Mouse (Mus musculus) cortical plate, adult 2 months (tissue): ENCODE results near the gene Tpgs1. TPM values are rescaled to one million over a fixed set of nuclear protein-coding genes. Genes with fewer than 3 reads are reported as not detected.

Experiments used
- H3K27ac ChIP-seq: fragments of 200-500 bp; 2 replicates; pipeline ENCODE4 v1.5.1; 2012; ENCODE audit warnings: low read length, control low read depth, inconsistent platforms; ENCODE audit not compliant: insufficient read depth
- H3K4me1 ChIP-seq: fragments of 200-500 bp; 2 replicates; pipeline ENCODE4 v1.6.1; 2011; ENCODE audit warnings: low read length; ENCODE audit not compliant: control insufficient read depth, insufficient read depth
- H3K4me3 ChIP-seq: fragments of 200-500 bp; 2 replicates; pipeline ENCODE4 v1.5.1; 2011; ENCODE audit warnings: mild to moderate bottlenecking, low read length, control low read depth; ENCODE audit not compliant: insufficient read depth
- CTCF ChIP-seq: fragments of 200-500 bp; IDR thresholded peaks from 2 replicates; pipeline ENCODE4 v1.5.1; 2011; ENCODE audit warnings: mild to moderate bottlenecking, control low read depth, low read length; ENCODE audit not compliant: insufficient read depth; ENCODE audit errors: extremely low read depth
- POLR2A ChIP-seq: fragments of 200-500 bp; IDR thresholded peaks from 2 replicates; pipeline ENCODE4 v1.6.1; 2011; ENCODE audit warnings: mild to moderate bottlenecking, low read length, control low read depth; ENCODE audit not compliant: insufficient read depth; ENCODE audit errors: extremely low read depth
- polyA plus RNA-seq: library from polyadenylated mRNA; depleted of rRNA; stranded (reverse); fragments of >200 nt; gene quantifications from 2 replicates; pipeline ENCODE4 v1.2.3, GENCODE M21; 2012; rRNA removed

Tpgs1 gene
- 87.5 and 88.2 TPM in 2 replicates for polyA plus RNA-seq

DNA sequence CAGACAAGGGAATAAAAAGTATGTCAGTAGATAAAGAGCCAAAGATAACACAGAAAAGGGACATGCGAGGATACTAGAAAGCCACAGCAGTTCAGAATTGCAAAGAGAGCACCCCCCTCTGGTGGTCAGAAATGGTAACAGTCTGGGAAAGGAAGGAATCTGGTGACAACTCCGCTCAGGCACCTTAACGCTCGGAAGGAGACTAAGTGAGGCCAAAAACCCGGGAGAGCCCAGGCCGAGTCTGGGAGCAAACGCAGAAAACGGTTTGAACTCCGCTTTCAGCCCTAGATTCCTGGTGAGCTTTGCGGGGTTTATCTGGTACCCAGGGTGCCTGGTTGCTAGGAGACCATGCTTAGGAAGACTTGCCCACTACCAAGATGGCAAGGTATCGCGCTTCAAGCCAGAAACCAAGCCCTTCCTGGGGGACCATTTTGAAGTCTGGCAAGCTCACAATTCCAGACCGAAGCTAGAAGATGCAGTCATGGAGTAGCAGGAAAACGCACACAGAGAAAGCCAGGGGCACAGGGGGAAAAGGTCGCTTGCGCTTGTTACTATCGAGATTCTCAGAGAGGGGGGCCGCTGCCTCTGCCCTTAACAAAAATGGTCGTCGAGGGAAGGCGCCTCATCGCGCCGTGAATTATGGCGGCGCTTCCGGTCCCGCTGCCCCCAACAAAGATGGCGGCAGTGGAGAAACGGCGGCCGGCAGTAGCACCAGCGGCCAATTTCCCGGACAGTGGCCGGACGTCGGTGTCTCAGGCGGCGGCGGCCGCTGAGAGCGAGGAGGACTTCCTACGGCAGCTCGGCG lies at the start of gene Tpgs1:
Tpgs1 (plus strand) TSS at position 599 of the 805 bp plus-strand sequence.
- Histone ChIP-seq H3K4me3 (peak within 1 kb of the TSS; percentile 45), H3K27ac (peak within 1 kb of the TSS; percentile 87), H3K4me1 (peaks cover 8% of the 10 kb centered on the region)
- TF ChIP-seq CTCF (peak; percentile 85), POLR2A (0 out of 2 replicates have a peak, but pooled peaks have one; percentile 41)

DNA sequence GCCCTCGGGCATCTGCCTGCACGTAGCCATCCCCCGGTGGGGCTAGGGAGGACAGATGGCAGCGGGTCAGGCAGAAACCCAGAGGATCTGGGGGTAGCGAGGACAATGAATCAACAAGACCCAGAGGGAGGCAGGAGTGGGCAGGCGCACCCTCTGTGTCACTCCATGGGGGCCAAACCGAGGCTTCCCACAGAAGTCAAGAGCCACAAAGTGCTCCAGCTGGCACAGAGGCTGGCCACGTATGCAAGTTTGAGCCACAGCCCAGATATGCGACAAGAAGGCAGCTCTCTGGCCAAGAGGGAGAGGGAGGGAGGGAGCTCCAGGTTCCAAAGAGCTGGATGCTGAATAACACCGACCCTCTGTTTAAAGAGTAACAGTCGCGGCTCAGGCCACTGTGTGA lies 45.2 kb upstream of the Tpgs1 start:
- no peak overlapping the region for H3K4me3 ChIP-seq
- TF ChIP-seq POLR2A (no peak), CTCF (no peak)
- H3K4me1 ChIP-seq = no peaks in the 10 kb centered on the region
- no peak overlapping the region for H3K27ac ChIP-seq

DNA sequence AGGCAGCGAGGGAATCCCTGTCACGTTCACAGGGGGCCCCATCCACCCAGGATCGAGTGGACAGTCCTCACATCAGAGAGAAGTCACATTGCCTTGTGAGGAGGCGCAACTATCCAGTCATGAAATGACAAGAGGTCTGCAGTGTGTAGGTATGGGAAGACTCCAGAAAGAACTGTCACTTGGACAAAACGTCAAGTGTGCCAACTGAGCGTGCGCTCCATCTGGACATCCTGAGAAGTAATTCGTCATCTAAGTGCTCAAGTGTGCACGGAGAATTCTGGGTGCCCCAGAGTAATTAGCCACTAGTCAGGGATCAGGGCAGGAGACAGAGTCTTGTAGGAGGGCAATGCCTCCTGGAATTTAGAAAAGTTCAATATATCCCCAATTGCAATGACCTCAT lies 43.8 kb upstream of the Tpgs1 start:
- Histone ChIP-seq H3K27ac (no peak overlapping the region), H3K4me1 (no peaks in the 10 kb centered on the region), H3K4me3 (no peak overlapping the region)
- TF ChIP-seq CTCF (no peak), POLR2A (no peak)

DNA sequence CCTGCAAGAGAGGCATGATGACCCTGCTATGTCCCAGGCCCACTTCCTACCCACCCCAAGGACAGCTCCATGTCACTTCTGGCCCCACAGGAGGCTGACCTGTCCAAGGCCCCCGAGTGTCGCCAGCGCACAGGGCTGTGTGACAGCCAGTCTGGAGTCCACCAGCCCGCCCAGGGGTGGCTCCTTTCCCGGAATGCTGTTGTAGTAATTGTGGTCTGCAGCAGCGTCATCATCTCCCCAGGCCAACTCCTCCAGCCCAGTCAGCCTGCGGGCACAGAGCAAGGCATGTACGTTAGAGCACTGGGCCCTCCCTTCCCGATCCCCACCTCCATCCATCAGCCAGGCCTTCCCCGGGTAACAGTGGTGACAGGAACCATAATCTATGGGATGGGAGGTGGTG lies 43.0 kb upstream of the Tpgs1 start:
- Histone ChIP-seq H3K27ac (no peak overlapping the region), H3K4me3 (no peak overlapping the region), H3K4me1 (no peaks in the 10 kb centered on the region)
- no peak for TF ChIP-seq POLR2A
- no peak for TF ChIP-seq CTCF

DNA sequence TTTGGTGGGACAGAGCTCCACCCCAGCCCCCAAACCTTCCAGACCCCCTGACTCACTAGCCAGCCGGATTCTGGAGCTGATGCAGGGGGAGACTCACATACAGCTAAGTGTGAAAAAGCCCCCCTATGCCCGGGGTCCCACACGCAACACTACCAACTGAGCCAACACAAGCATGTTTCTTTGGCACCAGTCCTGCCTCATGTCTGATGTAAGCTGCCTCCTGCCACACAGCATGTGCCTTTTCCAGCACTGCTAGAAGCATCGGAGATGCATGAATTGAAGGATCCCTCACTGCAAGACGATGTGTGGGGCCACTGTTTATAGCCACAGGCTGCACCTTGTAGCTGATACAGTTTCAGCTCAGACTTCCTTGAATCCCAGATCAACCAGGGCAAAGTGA lies 40.8 kb upstream of the Tpgs1 start:
- no peak overlapping the region for H3K4me3 ChIP-seq
- TF ChIP-seq POLR2A (no peak), CTCF (no peak)
- H3K4me1 ChIP-seq = peaks cover 6% of the 10 kb centered on the region
- no peak overlapping the region for H3K27ac ChIP-seq

DNA sequence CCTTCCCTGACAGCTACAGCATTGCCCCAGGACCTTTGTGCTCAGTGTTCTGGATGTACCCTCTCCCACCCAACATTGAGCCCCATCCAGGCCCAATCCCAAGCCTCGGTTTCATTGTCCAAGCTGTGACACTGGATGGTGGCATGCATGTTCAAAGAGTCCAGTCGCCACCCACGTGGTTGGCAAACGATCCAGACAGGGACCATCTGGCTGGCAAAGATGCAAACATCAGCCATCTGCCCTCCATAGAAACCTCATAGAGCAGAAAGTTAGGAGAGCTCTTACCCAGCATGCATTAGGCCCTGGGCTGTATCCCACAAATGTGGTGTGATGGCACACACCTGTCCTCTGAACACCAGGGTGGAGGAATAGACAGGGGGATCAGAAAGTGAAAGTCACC lies 37.7 kb upstream of the Tpgs1 start:
- Histone ChIP-seq H3K27ac (no peak overlapping the region), H3K4me1 (peaks cover 7% of the 10 kb centered on the region), H3K4me3 (no peak overlapping the region)
- no peak for TF ChIP-seq POLR2A
- TF ChIP-seq CTCF = no peak

DNA sequence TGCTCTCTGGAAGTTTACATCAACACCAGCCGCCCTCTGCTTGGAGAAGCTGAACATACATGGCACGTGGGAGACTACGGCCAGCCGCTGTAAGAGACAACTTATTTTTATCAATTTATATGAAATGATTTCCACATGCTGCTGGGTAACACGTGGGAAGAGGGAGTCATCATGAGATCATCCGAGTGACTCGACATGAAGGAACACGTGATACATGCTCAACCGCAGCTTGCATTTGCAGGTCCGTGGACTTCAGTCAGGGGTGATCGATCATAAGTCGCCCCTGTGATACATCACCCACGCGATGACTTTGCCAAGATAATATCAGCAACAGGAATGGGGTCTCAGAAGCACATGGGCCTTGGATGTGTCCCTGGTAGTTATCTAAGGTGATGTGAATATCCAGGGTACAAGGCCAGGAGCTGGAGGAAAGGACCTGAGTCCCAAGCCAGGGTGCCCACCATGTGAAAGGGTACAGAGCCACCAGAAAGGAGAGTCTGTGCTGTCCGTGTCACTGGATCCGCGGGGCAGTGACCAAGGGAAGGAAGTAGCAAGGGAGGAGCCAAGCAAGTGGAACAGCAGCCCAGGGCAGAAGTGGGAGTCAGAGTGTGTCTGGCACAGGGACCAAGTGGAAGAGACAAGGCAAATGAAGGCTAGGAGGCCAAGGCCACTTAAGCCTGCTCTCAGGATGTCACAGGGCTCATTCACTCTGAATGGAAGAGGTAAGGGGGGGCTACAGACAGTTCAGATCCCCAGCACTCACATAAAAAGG lies 36.0 kb upstream of the Tpgs1 start:
- TF ChIP-seq CTCF (no peak), POLR2A (no peak)
- Histone ChIP-seq H3K27ac (no peak overlapping the region; the same call in 1 of the 2 replicates), H3K4me1 (peaks cover 7% of the 10 kb centered on the region), H3K4me3 (no peak overlapping the region)

DNA sequence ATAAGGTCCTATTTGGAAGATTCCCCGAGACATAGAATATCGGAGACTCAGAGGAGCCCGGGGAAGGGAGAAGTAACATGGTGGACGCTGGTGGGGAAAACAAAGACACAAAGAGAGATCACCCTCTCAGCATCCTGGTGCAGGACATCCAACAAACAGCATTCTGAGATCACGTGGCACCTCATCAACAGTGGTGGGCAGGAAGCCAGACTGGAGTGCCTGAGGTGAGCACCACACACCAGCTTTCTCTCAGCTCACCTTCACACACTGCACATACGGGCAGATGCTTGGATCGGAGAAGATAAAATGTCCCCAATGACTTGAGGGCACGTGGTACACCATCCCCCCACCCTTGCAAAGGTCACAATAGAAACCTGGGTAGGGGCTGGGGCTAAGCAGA lies 32.9 kb upstream of the Tpgs1 start:
- no peak overlapping the region for H3K27ac ChIP-seq
- H3K4me1 ChIP-seq = peaks cover 10% of the 10 kb centered on the region
- no peak for TF ChIP-seq POLR2A
- TF ChIP-seq CTCF = no peak
- peak overlapping the region; percentile 58 for H3K4me3 ChIP-seq

DNA sequence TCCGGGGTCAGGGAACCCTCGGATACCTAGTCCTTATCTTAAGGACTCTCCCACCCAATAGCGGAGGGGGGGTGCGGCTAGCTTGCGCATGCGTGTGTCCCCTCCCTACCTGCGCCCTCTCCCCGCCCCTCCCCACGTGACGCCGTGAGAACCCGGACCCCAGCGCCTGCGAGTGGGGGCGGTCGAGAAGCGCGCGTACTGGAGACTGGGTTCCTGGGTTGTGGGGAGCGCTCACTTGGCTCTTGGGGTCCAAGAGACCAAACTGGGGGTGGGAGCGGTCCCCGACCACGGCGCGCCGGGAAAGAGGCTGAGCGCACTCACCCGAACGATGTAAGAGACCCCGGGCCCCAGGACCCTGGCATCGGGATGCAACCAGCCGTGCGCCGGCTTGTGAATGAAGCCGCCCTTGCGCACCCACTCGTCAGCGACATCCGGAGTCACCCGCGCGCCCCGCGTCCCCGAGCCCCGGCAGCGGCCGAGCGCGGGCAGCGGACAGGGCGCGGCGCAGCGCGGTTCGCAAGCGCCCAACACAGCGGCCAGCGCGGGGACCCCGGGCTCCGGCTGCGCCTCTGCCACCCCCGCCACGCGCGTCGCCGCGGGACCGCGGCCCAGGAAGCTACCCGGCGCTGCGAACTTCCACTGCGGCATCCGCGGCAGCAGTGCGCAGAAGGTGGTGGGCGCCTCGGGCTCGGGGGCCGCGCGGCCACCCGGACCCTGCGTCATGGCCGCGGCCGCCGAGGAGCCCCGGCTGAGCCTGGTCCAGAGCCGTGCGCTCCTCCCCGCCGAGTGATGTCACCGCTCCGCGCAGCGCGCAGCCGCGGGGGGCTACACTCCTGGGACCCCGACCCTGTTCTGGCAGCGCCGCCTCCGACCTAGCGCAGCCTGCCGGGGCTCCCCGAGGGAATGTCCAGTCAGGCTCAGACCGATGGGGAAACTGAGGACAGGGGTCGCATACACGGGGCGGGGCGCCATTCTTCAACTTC lies 31.8 kb upstream of the Tpgs1 start, which contains the start of gene Shc2:
Shc2 (minus strand) TSS at position 791 of the 983 bp plus-strand sequence.
- Histone ChIP-seq H3K4me3 (peak within 1 kb of the TSS; percentile 58), H3K27ac (peak within 1 kb of the TSS; percentile 94), H3K4me1 (peaks cover 10% of the 10 kb centered on the region)
- TF ChIP-seq CTCF (no peak), POLR2A (peak; percentile 64)
